Mouse (Mus musculus): ENCODE measurements at regions not wholly inside any gene's neighbourhood (a gene's known extent, or its start where the extent isn't known, plus 50 kb on each side); places are given as distances from the start of the nearest gene placed in this dataset.

GRCm38 (mm10) chr4:81970472-81970871 lies 527.9 kb upstream of the Mpdz start:
- no peak for DNase-seq (ENCODE audit: low spot score in 2 of 2)

- DNase-seq (ENCODE audit: low spot score in 2 of 2), result no peak
These were observed 527.1 kb upstream of the Mpdz start for GRCm38 (mm10) chr4:81969621-81970115.

DNA sequence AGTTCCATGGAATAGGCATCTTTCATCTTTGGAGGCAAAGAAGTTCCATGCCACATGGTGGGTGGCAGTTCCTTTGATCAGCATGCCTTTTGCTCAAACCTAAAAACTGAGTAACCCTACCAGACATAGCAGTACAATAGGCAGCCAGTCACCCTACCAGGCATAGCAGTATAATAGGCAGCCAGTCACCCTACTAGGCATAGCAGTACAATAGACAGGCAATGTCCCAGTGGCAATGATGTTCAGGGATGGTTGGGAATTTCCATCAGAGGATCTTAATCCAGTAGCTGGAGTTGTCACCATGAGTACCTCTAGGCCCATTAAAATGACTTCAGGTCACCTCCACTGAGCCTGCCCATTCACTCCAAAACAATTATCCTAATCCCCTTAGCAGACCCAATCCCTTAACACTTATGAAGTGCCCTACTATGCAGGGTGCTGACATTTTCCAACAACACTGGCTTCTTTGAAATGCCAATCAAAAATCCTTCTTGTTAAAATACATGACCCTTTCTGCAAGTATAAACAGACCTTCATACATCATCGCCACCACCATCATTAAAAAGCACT lies 523.5 kb upstream of the Mpdz start:
- no peak for DNase-seq (ENCODE audit: low spot score in 2 of 2)

GRCm38 (mm10) chr4:81963112-81963511 lies 520.5 kb upstream of the Mpdz start:
- no peak for DNase-seq (ENCODE audit: low spot score in 2 of 2)

DNA sequence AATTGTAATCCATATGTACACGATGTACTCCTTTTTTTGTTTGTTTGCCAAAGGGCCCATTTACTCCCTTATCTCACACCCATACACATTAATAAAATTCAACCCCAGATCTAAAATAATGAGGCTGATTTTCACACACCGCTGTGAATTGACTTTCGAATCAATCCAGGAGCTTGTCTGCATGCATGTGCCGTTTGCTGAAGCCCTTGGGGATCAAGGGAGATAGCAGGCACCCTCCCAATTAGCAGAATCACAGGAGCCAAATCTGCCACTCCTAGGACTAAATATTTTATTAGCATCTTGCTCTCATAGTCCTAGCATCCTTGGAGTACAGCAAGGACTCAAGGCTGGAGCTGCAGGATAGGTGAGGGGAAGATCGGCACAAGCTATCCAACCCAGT lies 520.0 kb upstream of the Mpdz start:
- no peak for DNase-seq (ENCODE audit: low spot score in 2 of 2)

DNA sequence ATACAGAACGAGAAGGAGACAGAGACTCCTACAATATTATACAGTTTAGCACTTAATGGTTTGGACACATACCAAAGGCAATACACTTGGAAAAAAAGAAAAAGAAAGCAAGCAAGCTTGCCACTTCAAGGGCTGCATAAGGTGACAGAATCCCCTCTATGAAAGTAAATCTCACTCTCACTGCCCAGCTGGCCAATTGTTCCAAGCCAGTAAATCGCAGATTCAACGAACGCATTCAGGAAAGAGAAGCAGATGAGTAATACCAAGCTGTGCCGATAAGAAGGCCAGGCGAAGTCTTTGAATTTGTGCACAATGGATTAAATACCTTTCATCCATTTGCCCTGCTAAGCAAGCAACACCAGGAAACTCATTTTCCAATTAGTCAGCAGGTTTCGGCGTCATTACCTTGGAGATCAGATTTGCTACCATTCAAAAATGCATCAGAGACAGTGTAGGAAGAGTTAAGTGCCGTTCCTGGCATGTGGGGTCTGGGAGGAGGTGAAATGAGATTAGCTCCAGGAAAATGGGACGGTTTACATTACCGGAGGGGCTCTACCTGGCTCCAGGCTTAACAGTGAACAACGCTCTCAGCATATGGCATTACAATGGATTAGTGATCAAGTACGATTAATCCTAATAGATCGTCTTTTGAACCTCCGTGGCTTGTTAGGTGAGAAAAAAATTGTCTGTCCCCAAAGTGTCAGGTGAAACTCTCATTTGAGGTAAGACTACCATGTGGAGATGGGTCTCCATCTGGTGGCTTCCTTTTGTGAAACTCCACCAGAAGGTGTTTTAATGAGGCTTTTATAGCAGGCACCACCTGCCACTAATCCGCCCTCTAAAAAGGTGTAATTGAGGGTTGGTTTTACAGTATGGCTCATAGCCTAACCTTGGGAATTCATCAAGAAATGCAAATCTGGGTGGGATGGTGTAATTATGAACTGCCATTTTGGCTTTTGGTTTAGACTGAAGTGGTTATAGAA lies 518.2 kb upstream of the Mpdz start:
- DNase-seq (ENCODE audit: low spot score in 2 of 2), result no peak

- DNase-seq (ENCODE audit: low spot score in 2 of 2), result no peak
These were observed 514.5 kb upstream of the Mpdz start for GRCm38 (mm10) chr4:81956926-81957694.

DNA sequence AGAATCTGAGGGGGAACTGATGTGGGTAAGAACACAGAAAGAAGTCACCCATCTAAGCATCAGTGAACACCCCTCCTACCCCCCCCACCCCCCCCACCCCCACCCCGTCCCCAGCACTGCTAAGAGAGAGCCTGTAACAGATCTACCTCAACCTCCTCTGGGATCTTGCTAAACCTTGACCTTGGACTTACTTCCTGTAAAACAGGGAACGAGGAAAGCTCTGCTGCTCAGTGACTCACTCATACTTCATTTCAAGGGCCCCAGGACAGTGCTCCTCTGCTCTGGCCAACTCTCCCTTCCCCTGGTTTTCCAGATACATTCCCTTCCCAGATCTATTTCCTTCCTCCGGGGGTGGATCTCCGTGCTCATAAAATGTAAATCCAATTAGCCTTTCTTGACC lies 510.4 kb upstream of the Mpdz start:
- DNase-seq (ENCODE audit: low spot score in 2 of 2), result no peak

DNA sequence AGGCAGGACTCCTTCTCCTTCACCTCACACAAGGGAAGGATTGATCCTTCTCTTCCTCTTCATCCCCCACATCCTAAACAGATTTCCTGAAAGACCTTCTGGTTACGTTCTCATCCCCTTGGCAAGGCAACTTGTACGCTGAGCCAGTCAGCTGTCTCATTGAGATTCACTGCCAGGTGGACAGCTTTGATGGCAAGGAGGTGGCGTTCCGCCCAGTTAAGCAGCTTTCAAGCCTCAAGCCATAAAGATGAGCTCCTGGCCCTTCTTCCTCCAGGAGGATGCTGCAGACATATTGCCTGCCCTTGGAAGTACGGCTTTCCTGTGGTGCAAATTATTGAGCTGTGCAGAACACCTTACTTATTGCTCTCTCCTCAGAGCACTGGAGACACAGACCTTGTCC lies 494.8 kb upstream of the Mpdz start:
- peak; percentile 65 to 68 for DNase-seq (ENCODE audit: low spot score in 2 of 2)

GRCm38 (mm10) chr4:81930956-81931355 lies 488.3 kb upstream of the Mpdz start:
- DNase-seq (ENCODE audit: low spot score in 2 of 2), result no peak

- no peak for DNase-seq (ENCODE audit: low spot score in 2 of 2)
These were observed 486.1 kb upstream of the Mpdz start for GRCm38 (mm10) chr4:81928581-81929244.

DNA sequence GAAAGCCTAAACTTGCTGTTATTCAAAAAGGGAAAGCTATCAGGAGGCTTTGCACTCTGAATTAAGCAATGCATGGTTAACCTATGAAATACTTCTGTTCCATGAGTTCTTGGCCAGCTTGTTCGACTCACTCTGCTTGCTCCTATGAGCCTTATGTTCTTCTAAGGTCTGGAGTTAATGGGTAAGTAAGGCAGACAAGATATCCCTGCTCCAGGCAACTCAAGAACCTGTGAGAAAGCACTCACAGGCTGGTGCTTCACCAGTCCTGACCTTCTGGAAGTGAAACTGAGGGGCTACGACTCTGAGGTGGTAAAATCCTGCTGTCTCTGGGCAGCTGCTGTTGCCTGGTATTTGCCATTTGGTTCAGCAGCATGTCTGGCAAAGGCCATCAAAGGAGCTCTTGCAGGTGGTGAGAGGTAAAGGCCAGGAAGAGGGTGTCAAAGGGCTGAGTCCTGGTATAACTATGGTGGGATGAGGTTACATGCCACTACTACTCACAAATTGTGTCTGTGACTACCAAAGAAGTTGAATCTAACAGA lies 484.6 kb upstream of the Mpdz start:
- no peak for DNase-seq (ENCODE audit: low spot score in 2 of 2)

DNA sequence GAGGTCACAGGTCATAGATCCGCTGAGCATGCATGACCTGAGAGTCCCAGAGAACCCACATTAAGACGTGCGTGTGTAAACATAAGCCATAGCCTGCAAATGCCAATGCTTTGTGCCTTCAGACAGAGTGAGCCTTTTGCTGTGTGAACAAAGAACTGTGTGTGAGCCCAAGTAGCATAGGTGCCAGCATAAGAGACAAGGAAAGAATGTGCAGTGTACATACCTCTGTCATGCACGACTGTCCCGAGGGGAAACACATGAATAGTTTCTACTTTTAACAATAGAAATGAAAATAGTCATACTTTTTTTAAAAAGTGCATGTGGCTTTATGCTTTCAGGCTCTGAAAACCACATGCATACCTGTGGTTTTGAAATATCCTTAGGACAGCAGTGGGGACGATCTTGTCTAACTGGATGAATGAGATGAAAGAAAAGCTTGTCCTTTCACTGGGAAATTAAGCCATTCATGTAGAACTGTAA lies 484.1 kb upstream of the Mpdz start:
- no peak for DNase-seq (ENCODE audit: low spot score in 2 of 2)

- DNase-seq (ENCODE audit: low spot score in 2 of 2), result no peak
These were observed 483.0 kb upstream of the Mpdz start for GRCm38 (mm10) chr4:81925611-81926010.

GRCm38 (mm10) chr4:81924120-81924519 lies 481.5 kb upstream of the Mpdz start:
- no peak for DNase-seq (ENCODE audit: low spot score in 2 of 2)

- no peak for DNase-seq (ENCODE audit: low spot score in 2 of 2)
These were observed 480.3 kb upstream of the Mpdz start for GRCm38 (mm10) chr4:81922876-81923275.

DNA sequence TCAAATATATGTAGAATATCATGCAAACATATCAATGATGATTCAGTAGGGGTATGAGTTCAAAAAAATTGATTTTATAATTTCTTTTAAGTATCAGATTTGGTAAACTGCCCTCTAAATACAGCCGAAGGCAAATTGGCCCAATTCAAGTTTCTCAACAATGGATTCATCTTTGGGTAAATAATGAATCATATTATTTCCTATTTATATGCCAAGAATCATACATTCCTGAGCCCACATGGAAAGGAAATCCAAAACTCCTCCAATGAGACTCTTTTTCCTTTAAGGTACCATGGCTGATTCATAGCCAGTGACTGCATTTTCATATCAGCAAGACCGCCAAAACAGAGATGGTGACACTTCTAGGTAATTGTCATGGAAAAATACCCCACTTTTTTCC lies 472.4 kb upstream of the Mpdz start:
- no peak for DNase-seq (ENCODE audit: low spot score in 2 of 2)

DNA sequence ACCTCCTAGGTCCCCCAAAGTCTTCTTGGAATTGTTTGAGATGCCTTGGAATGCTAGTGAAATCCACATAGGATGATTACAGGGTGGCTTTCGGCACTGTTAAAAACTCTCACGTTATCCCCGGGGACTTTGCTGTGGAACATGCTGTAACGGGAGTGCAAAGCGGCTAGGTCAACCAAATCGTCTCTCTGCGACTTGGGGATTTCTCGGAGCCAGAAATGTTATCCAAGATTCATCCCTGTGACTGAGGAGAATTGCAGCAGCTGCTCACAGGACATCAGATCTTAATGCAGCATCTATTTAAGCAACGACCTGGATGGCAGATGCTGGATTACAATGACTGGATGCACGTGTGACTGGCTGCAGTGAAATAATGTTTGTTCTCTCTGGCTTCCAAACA lies 470.7 kb upstream of the Mpdz start:
- no peak for DNase-seq (ENCODE audit: low spot score in 2 of 2)

DNA sequence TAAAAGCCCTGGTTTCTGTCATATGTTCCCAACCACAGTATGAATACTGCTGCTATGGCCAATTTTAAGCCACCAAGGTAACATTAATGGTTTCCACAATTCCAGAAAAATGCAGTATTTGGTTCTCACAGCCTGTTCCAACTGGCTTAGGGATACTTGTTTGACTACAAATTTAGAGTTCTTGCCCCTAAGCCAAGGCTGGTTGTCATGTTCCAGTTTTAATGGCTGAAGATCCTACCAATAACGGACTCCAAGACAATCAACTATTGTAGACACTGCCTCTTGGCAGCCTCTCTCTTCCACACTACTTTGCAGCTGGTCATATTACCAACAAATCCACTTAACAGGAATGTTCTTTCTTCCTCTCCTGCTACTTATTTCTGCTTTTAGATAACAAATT lies 470.0 kb upstream of the Mpdz start:
- no peak for DNase-seq (ENCODE audit: low spot score in 2 of 2)

- DNase-seq (ENCODE audit: low spot score in 2 of 2), result no peak
These were observed 457.4 kb upstream of the Mpdz start for GRCm38 (mm10) chr4:81899961-81900540.

All from layer of hippocampus, postnatal 10 days (tissue).